Mouse (Mus musculus) adrenal gland, postnatal 10 days (tissue): ENCODE results near the gene Cacna2d2. TPM values are rescaled to one million over a fixed set of nuclear protein-coding genes. Genes with fewer than 3 reads are reported as not detected.

Experiments used
- DNase-seq: peaks from one replicate; pipeline ENCODE4 v3.0.0; 2021; ENCODE audit warnings: mixed read lengths
- long read RNA-seq, 2 experiments: library from polyadenylated mRNA; stranded (forward); transcript quantifications; one replicate each; pipeline ENCODE4 v2.0.0; 2021
- total RNA-seq, 2 experiments: library from RNA; stranded (reverse); gene quantifications; 2 replicates each; pipeline ENCODE4 v1.2.3; 2021

Cacna2d2 gene
- 1 to 10 TPM; 4.1 to 4.7 TPM for total RNA-seq
- long read RNA-seq, experiment 1, partial matches to known transcripts = 0 of 1 reads
- long read RNA-seq, experiment 1, other reads (novel, unspliced or antisense) = 1 of 1 reads
- long read RNA-seq, experiment 2, partial matches to known transcripts = 0 of 1 reads
- long read RNA-seq, experiment 2, other reads (novel, unspliced or antisense) = 1 of 1 reads

- peak; percentile 85 for DNase-seq
These were observed at the start of gene Cacna2d2 for GRCm38 (mm10) chr9:107399491-107399971. Gene Cacna2d2 (plus strand): TSS chr9:107399612.

- no peak for DNase-seq
These were observed 44.6 kb upstream of the Cacna2d2 start for GRCm38 (mm10) chr9:107354826-107355225.

DNA sequence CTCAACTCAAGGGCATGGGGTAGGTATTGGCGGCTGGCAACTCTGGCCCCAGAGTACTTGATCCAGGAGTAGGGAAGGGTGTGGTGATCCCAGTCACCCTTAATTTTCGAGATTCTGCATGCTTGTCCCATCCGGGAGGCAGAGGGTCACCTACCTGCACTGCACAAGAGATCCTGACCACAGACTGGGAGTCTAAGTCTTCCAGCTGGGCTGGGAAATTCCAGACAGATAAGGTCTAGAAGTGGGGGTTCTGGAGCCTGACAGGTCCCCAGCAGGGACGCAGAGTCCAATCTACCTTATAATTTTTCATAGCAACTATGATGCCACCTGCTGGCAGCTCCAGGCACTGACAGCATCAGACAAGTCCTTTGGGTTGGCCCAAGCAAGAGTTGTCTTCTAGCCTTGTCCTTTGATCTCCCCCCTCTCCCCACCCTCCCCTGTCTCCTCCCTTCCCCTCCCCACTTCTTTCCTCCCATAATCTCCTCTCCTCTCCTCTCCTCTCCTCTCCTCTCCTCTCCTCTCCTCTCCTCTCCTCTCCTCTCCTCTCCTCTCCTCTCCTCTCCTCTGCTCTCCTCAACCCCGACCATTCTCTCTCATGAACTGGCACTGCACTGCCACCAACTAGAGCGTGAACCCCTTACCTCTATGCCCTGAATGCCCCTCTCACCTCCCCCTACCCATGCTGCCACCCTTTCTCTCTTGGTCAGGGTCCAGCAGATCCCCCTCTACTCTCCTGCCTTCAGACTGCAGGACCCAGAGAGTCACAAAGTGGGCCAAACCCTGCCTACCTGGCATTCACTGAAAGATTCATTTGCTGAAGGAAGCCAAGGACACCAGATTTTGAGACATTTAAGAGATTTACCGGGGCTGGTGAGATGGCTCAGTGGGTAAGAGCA, 43.3 kb upstream of the Cacna2d2 start:
- peak; percentile 75 for DNase-seq

DNA sequence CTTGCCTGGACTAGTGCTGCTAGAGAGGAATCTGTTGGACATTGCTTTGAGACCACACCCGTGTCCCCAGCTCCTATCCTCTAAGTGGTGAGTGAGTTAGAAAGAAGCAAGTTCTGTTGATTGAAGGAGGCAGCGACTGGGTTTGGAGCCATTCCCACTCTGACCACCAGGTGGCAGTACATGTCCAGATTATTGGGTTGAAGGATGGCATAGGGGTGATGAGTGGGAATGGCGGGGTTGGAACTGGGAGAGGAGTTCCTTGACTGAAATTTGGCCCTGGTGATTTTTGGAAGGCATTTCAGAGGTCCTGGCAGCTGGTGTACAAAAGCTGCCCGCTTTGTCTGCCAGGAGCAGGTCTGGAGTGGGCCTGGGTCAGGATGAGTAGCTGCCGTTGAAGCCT, 41.8 kb upstream of the Cacna2d2 start:
- DNase-seq = peak; percentile 90

- DNase-seq = no peak
These were observed 38.4 kb upstream of the Cacna2d2 start for GRCm38 (mm10) chr9:107360989-107361388.

- peak; percentile 73 for DNase-seq
These were observed 32.8 kb upstream of the Cacna2d2 start for GRCm38 (mm10) chr9:107366644-107367043.

- no peak for DNase-seq
These were observed 31.1 kb upstream of the Cacna2d2 start for GRCm38 (mm10) chr9:107368302-107368701.

DNA sequence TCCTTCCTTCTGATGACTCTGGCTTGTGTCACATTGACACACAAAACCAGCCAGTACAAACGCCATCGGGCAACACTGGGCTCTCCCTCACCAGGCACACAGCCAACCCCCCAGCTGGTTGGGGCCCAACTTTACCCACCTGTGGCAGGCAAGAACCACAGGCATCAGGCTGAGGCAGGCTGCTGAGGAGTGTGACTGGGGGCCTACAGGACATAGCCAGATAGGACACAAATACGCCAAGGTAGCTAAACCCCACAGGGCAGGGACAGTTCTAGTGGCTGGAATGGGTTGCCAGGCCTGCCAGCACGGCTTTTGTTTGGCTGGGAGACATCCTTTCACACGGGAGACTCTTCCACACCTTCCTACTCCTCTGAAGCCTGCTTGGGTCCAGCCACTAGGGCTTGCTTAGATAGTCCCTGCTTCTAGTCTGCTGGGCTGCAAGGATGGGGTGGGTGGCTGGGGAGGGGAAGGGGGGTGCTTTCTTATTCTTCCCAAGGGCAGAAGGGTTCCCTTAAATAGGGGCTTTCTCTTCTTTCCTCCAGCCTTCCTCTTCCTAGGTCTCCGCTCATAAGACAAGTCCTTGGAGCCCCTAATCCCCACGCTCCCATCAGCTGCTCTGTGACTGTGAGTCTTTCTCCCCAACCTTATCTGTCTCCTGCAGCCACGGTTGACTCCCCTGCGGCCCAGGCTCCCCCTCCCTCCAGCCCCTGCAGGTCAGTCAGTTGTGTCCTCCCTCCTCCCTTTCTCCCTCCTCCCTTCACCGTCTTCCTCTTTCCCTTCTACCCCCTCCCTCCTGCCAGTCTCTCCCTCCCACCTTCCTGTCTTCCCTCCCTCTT, 29.9 kb upstream of the Cacna2d2 start:
- DNase-seq = no peak

DNA sequence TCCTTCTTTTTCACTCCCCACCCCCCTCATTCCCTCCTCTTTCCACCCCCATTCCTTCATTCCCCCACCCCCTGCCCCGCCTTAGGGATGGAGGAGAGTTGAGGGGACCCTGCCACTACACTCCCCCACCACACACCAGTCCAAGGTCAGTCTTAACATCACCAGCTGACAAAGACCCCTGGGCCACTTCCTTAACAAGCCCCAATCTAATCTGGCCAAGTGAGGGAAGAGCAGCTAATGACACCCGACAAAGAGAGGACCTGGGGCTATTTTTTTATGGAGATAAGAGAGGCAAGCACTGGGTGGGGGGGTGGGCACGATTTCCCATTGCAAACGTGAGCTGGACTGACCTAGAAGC, 29.3 kb upstream of the Cacna2d2 start:
- DNase-seq = no peak

- DNase-seq = no peak
These were observed 27.0 kb upstream of the Cacna2d2 start for GRCm38 (mm10) chr9:107372441-107372840.

DNA sequence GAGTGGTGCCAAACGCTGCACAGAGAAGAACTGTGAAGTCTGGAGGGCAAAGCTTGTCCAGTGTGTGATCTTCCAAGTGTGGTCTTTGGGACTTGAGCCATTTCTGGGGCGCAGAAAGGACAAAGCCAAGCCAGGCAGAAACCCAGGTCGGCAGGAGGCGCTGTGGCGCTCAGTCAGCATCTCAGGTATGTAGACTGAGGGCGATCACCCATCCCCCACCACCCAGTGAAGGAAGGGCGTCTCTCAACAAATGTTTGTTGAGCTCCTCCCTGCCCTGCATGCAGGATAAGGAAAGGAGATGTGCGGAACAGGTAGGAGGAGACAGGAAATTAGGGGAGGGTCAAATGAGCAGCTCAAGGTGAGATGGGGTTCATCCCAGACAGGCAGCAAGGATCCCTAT, 24.8 kb upstream of the Cacna2d2 start:
- DNase-seq = peak; percentile 29

DNA sequence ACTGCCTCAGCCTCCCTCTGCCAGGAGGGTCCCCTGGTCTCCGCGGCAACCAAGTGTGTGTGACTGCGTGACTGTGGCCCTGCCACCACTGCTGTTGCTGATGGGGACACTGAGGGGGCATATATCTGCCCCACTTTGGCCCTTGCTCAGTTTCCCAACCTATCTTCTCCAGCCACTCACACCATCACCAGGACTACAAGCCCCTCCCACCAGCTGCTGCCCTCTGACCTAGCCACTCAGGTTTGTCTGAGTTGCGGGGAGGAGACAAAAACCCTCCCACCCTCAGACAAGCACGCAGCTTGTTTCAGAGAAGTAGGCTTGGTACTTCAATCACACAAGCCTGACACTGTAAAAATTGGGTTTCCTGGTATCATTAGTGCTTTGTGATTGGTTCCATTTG, 24.0 kb upstream of the Cacna2d2 start:
- DNase-seq = no peak

DNA sequence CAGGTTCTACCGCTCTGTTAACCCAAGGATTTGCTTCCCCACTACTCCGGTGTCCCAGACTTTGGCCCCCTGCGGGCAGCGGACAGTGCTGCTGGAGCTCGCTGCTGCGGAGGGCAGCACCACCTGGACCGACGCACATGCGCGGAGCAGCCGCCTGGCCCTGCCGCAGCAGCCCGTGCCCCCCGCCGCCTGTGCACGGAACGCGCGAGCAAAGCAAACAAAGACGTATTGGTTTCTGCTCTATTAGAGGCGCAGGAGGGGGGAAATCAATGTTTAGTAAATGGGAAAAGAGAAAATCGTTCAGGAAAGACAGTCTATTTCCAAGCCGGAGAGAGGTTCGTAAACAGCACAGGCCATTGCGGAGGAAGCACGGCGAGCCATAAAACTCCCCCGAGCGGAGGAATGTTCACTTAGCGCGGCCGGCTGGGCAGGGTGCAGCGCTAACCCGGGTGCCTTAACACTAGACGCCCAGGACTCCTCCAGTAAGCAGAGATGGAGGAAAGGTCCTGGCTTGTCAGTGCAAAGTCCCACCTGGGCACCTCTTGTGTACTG, 21.4 kb upstream of the Cacna2d2 start:
- no peak for DNase-seq

GRCm38 (mm10) chr9:107381723-107382122, 17.7 kb upstream of the Cacna2d2 start:
- DNase-seq = peak; percentile 62

- no peak for DNase-seq
These were observed 15.0 kb upstream of the Cacna2d2 start for GRCm38 (mm10) chr9:107384396-107384795.

- peak; percentile 39 for DNase-seq
These were observed 12.7 kb upstream of the Cacna2d2 start for GRCm38 (mm10) chr9:107386722-107387121.

- DNase-seq = no peak
These were observed 11.7 kb upstream of the Cacna2d2 start for GRCm38 (mm10) chr9:107387708-107388107.

DNA sequence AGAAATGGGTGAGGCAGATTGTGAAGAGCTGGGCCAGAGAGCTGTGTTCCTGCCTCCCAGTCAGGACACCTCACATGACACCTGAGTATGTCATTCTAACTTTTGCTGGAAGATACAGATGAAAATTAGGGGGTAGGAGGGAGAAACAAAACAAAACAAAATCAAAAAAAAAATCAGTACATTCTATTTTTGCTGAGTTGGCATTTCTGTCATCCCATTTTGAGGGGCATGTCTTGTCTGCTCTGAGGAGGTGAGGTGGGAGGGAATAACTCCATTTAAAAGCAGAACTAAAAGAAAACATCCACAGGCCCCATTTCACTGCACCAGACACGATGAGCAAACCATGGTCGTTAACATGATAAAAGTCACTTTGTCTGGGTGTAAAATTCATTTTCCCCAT, 11.1 kb upstream of the Cacna2d2 start:
- DNase-seq = no peak

- no peak for DNase-seq
These were observed 3.0 kb upstream of the Cacna2d2 start for GRCm38 (mm10) chr9:107396397-107396796.

- DNase-seq = no peak
These were observed 444 bp upstream of the Cacna2d2 start for GRCm38 (mm10) chr9:107398968-107399367.

DNA sequence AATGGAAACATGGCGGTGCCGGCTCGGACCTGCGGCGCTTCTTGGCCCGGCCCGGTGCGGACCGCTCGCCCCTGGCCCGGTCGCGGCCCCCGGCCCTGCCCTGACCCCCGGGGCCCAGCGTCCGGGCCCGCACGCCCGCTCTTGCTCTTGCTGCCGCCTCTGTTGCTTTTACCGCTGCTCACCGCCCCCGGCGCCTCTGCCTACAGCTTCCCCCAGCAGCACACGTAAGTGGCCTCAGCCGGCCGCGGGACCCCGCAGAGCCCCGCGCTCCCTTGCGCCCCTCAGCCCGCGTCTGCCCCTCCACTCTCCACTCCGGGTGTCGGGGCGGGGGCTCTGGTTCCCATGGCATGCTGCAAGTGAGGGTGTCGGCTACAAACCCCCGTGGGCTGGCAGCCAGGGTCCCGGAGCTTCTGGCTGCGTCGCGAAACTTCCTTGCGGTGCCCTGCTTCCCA, 674 bp downstream of the Cacna2d2 start:
- DNase-seq = no peak

- no peak for DNase-seq
These were observed 1.4 kb downstream of the Cacna2d2 start for GRCm38 (mm10) chr9:107400666-107401285.
